Mouse (Mus musculus) MN1 (cell line): ENCODE data around the gene Foxq1.

Source experiments
- DNase-seq: peaks from one replicate; pipeline ENCODE4 v3.0.0-alpha.2; 2016; ENCODE audit warnings: low spot score

The Foxq1 gene

GRCm38 (mm10) chr13:31555834-31556233 is at the start of gene Foxq1:
Gene Foxq1 (plus strand): TSS chr13:31556134.
- DNase-seq, result no peak

GRCm38 (mm10) chr13:31506494-31507167 is 49.3 kb upstream of the Foxq1 start:
- no peak for DNase-seq

- no peak for DNase-seq
Measured at GRCm38 (mm10) chr13:31515261-31515660, 40.7 kb upstream of the Foxq1 start.

GRCm38 (mm10) chr13:31518411-31518886 is 37.5 kb upstream of the Foxq1 start:
- no peak for DNase-seq

- no peak for DNase-seq
Measured at GRCm38 (mm10) chr13:31518971-31519370, 37.0 kb upstream of the Foxq1 start.

GRCm38 (mm10) chr13:31524976-31525375 is 31.0 kb upstream of the Foxq1 start:
- no peak for DNase-seq

- DNase-seq, result no peak
Measured at GRCm38 (mm10) chr13:31531186-31531585, 24.7 kb upstream of the Foxq1 start.

- DNase-seq, result no peak
Measured at GRCm38 (mm10) chr13:31531651-31532061, 24.3 kb upstream of the Foxq1 start.

- no peak for DNase-seq
Measured at GRCm38 (mm10) chr13:31534726-31535125, 21.2 kb upstream of the Foxq1 start.

GRCm38 (mm10) chr13:31543021-31543420 is 12.9 kb upstream of the Foxq1 start:
- no peak for DNase-seq

GRCm38 (mm10) chr13:31546784-31547183 is 9.2 kb upstream of the Foxq1 start:
- no peak for DNase-seq

GRCm38 (mm10) chr13:31547204-31547603 is 8.7 kb upstream of the Foxq1 start:
- no peak for DNase-seq

GRCm38 (mm10) chr13:31547610-31548009 is 8.3 kb upstream of the Foxq1 start:
- no peak for DNase-seq

GRCm38 (mm10) chr13:31556964-31557767 is 1.2 kb downstream of the Foxq1 start:
- no peak for DNase-seq

- DNase-seq, result no peak
Measured at GRCm38 (mm10) chr13:31557768-31558520, 2.0 kb downstream of the Foxq1 start.

- DNase-seq, result no peak
Measured at GRCm38 (mm10) chr13:31558521-31559418, 2.8 kb downstream of the Foxq1 start, which contains the start of gene A530084C06Rik. Gene A530084C06Rik (minus strand): TSS chr13:31559333.

- DNase-seq, result no peak
Measured at GRCm38 (mm10) chr13:31559419-31560144, 3.6 kb downstream of the Foxq1 start.

GRCm38 (mm10) chr13:31564394-31564793 is 8.5 kb downstream of the Foxq1 start:
- DNase-seq, result no peak

- DNase-seq, result no peak
Measured at GRCm38 (mm10) chr13:31567099-31567498, 11.2 kb downstream of the Foxq1 start.

- DNase-seq, result no peak
Measured at GRCm38 (mm10) chr13:31567617-31568294, 11.8 kb downstream of the Foxq1 start.
